Mouse (Mus musculus) neural tube, embryonic 11.5 days (tissue): ENCODE data around the gene Gm21974. TPM values are rescaled to one million over a fixed set of nuclear protein-coding genes. Genes with fewer than 3 reads are reported as not detected.

ENCODE experiments used
- ATAC-seq: fragments of 200-750 bp; cut with Nextera tagmentation; 2 replicates; pipeline ENCODE4 v1.8.0; 2017; ENCODE audit warnings: moderate number of reproducible peaks, mild to moderate bottlenecking, moderate TSS enrichment, moderate library complexity; ENCODE audit not compliant: insufficient read depth, low FRiP score, low TSS enrichment
- DNase-seq: peaks from one replicate; pipeline ENCODE4 v3.0.0-alpha.2; 2015; ENCODE audit warnings: low spot score
- H3K27ac ChIP-seq: fragments of 300-500 bp; sonication (generic); 2 replicates; pipeline ENCODE4 v1.5.1; 2014; ENCODE audit warnings: low read depth, mild to moderate bottlenecking, low read length
- H3K27me3 ChIP-seq: fragments of 300-500 bp; sonication (generic); 2 replicates; pipeline ENCODE4 v1.6.1; 2014; ENCODE audit warnings: mild to moderate bottlenecking, low read length, mixed read lengths; ENCODE audit not compliant: control insufficient read depth, insufficient read depth
- H3K36me3 ChIP-seq: fragments of 300-500 bp; sonication (generic); 2 replicates; pipeline ENCODE4 v1.6.1; 2014; ENCODE audit warnings: mild to moderate bottlenecking, low read length, moderate library complexity, mixed read lengths; ENCODE audit not compliant: control insufficient read depth, insufficient read depth
- H3K4me1 ChIP-seq: fragments of 300-500 bp; sonication (generic); 2 replicates; pipeline ENCODE4 v1.6.1; 2014; ENCODE audit warnings: low read length, mixed read lengths; ENCODE audit not compliant: control insufficient read depth, insufficient read depth
- H3K4me2 ChIP-seq: fragments of 300-500 bp; sonication (generic); 2 replicates; pipeline ENCODE4 v1.6.1; 2014; ENCODE audit warnings: low read depth, mild to moderate bottlenecking, moderate library complexity
- H3K4me3 ChIP-seq: fragments of 300-500 bp; sonication (generic); 2 replicates; pipeline ENCODE4 v1.5.1; 2014; ENCODE audit warnings: low read depth, low read length
- H3K9ac ChIP-seq: fragments of 300-500 bp; sonication (generic); 2 replicates; pipeline ENCODE4 v1.6.1; 2014; ENCODE audit warnings: mild to moderate bottlenecking, low read length
- H3K9me3 ChIP-seq: fragments of 300-500 bp; sonication (generic); 2 replicates; pipeline ENCODE4 v1.6.1; 2016; ENCODE audit warnings: low read length; ENCODE audit not compliant: control insufficient read depth
- WGBS: fragments of 180-500 bp; shearing (Covaris S2); extraction: QIAGEN DNeasy Blood & Tissue Kit; methylation state at CpG from one replicate; pipeline ENCODE4 v1.1.7; 2014; 5-methylcytosine and 5-hydroxymethylcytosine counted together
- polyA plus RNA-seq: library from polyadenylated mRNA; unstranded; fragments of >200 nt; fragmentation: Nextera tagmentation; extraction: Ambion mirVana; gene quantifications from 2 replicates; pipeline ENCODE4 v1.2.1, GENCODE M21; 2014

Gene Gm21974
- polyA plus RNA-seq, 1 experiment from 2014 or later = not detected

DNA sequence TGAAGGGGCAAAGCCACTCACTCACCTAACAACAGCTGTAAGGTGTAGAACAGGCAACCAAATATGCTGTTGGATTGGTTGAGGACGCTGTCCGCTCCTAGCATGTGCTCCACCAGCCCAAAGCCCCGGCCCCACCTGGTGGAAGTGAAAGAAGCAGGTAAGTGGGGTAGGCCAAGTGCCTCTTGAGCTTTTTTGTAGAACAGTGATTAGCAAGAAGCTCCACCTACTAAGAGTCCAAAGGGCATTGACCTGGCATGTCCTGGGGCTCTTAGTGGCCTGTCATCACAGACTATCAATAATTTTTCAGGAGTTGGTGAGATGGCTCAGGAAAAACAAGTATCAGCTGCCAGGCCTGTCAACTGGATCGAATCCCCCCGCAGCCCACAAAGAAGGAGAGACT, 774 bp downstream of the Gm21974 start:
- peak overlapping the region; percentile 53; the same call in 1 of the 2 replicates for H3K4me2 ChIP-seq
- no peak overlapping the region for H3K27ac ChIP-seq
- WGBS = 80% methylated on average over 5 of the region's 5 CpGs
- H3K4me1 ChIP-seq = no peaks in the 10 kb centered on the region
- ATAC-seq (no peak), DNase-seq (no peak)
- no peak overlapping the region; the same call in 1 of the 2 replicates for H3K4me3 ChIP-seq
- H3K9ac ChIP-seq = no peak overlapping the region
- no peaks in the 10 kb centered on the region for H3K27me3 ChIP-seq
- no peaks in the 10 kb centered on the region for H3K9me3 ChIP-seq
- no peaks in the 10 kb centered on the region for H3K36me3 ChIP-seq

DNA sequence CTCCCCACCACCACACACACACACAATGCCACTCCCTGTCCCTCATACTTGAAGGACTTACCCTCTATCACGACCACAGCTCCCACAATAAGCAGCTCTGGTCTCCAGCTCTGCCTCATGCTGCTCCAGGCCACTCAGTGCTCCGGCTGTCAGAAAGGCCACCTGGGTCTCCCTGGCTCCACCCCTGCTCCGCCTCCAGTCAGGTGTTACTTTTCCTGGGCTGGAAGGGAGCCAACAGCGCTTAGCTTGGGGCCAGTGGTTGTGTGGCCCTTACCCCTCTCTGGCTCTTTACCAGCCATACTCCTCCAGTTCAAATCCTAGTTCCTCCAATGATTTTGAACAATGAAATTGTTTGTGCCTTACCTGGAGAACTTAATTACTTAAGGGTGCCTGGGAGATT, 4.5 kb downstream of the Gm21974 start, which contains the start of gene Prss53:
Prss53 (minus strand) TSS at position 173 of the 400 bp plus-strand sequence.
- no peak for ATAC-seq
- no peak for DNase-seq
- no peaks in the 10 kb centered on the region for H3K4me1 ChIP-seq
- no peak within 1 kb of the TSS for H3K27ac ChIP-seq
- WGBS = 42% methylated on average over 4 of the region's 4 CpGs
- H3K4me2 ChIP-seq = no peak within 1 kb of the TSS
- no peak within 1 kb of the TSS for H3K9ac ChIP-seq
- no peaks in the 10 kb centered on the region for H3K9me3 ChIP-seq
- H3K4me3 ChIP-seq = no peak within 1 kb of the TSS
- peaks cover 7% of the 10 kb centered on the region for H3K36me3 ChIP-seq
- no peaks in the 10 kb centered on the region for H3K27me3 ChIP-seq

DNA sequence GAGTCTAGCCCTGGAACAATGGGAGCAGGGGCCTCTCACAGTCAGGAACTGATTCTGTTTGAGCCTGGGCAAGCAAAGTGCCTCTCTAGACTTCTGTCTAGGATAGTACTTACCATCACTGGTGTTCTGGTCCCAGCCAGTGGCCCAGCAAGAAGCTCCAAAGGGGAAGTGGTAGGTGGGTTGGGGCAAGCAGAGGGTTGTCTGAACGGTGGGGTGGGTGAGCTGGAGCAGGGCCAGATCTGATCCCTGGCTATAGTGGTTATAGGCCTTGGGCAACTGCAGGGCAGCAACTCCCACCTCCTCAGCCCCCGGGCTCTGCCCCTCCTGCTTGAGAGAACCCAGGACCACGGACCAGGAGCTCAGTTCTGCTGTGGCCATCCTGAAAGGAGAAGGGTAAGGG, 6.4 kb downstream of the Gm21974 start:
- H3K9ac ChIP-seq = no peak overlapping the region
- peaks cover 18% of the 10 kb centered on the region for H3K36me3 ChIP-seq
- no peak overlapping the region for H3K4me3 ChIP-seq
- no peaks in the 10 kb centered on the region for H3K4me1 ChIP-seq
- no peaks in the 10 kb centered on the region for H3K27me3 ChIP-seq
- H3K27ac ChIP-seq = no peak overlapping the region
- no peak for DNase-seq
- no peak for ATAC-seq
- no peak overlapping the region for H3K4me2 ChIP-seq
- WGBS = 86% methylated on average over 3 of the region's 3 CpGs
- no peaks in the 10 kb centered on the region for H3K9me3 ChIP-seq

DNA sequence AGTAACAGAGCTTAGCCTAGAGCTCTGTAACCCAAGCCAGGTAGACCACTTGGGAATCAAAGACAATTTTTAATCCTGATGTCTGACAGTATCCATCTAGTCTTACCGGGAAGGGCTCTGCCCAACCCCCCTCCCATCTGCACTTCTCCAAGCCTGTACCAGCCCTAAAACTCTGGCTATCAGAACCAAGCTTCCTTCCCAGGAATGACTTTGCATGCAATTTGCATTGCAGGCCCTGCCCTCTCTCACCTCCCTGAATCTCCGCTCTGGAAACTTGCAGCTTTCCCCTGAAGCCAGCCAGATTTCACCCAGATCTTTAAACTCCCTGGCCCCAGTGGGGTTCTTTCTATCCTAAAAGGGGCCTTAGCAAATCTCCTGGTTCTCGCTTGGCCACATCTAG, 7.5 kb downstream of the Gm21974 start:
- Histone ChIP-seq H3K27me3 (no peaks in the 10 kb centered on the region), H3K36me3 (peaks cover 27% of the 10 kb centered on the region), H3K4me2 (no peak overlapping the region), H3K4me1 (no peaks in the 10 kb centered on the region), H3K4me3 (no peak overlapping the region), H3K9me3 (no peaks in the 10 kb centered on the region), H3K27ac (no peak overlapping the region), H3K9ac (no peak overlapping the region)
- DNase-seq (no peak), ATAC-seq (no peak)
- whole genome bisulfite sequencing = 83% methylated on average over 3 of the region's 3 CpGs

DNA sequence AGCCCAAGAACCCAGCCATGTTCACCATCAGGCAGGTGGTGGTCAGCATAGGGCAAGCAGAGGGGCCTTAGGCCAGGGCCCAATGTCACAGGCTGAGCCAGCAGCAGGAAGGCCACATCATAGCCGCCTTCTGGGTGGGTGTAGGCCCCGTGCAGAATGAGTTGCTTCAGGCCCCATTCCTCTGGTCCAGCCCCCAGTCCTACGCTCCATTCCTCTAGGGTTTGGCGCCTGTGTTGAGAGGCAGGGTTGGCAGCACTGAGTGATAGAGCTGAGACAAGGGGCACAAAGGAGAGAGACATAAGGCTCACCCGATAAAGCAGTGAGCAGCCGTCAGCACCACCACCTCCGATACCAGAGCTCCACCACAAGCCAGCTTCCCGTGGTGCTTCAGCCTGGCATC, 8.1 kb downstream of the Gm21974 start:
- no peaks in the 10 kb centered on the region for H3K27me3 ChIP-seq
- no peak for DNase-seq
- H3K36me3 ChIP-seq = peaks cover 33% of the 10 kb centered on the region
- no peak for ATAC-seq
- H3K27ac ChIP-seq = no peak overlapping the region
- no peak overlapping the region for H3K4me2 ChIP-seq
- WGBS = 84% methylated on average over 8 of the region's 8 CpGs
- no peak overlapping the region for H3K9ac ChIP-seq
- no peaks in the 10 kb centered on the region for H3K4me1 ChIP-seq
- H3K9me3 ChIP-seq = no peaks in the 10 kb centered on the region
- H3K4me3 ChIP-seq = no peak overlapping the region

DNA sequence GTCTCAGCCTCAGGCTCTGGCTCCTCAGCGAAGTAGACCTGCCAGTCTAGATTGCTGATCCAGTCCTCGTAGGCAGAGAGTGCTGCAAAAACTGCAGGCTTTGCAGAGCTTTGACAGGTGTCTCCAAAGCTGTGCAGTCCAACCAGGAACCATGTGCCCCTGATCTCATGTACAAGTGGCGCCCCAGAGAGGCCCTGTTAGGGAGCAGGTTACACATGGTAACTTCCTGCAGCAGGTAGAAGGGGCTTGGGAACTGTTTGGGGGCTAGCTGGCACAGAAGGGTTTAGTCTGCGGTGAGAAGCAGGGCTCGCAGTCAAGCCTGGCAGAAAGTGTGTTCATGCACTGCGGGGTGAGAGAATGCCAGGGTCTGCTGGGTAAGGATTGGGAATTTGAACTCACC, 8.7 kb downstream of the Gm21974 start:
- H3K27ac ChIP-seq = no peak overlapping the region
- H3K9me3 ChIP-seq = no peaks in the 10 kb centered on the region
- no peaks in the 10 kb centered on the region for H3K27me3 ChIP-seq
- H3K4me1 ChIP-seq = no peaks in the 10 kb centered on the region
- no peak overlapping the region for H3K4me3 ChIP-seq
- 92% methylated on average over 6 of the region's 6 CpGs for WGBS
- DNase-seq (no peak), ATAC-seq (no peak)
- no peak overlapping the region for H3K9ac ChIP-seq
- H3K36me3 ChIP-seq = peaks cover 38% of the 10 kb centered on the region
- H3K4me2 ChIP-seq = no peak overlapping the region

DNA sequence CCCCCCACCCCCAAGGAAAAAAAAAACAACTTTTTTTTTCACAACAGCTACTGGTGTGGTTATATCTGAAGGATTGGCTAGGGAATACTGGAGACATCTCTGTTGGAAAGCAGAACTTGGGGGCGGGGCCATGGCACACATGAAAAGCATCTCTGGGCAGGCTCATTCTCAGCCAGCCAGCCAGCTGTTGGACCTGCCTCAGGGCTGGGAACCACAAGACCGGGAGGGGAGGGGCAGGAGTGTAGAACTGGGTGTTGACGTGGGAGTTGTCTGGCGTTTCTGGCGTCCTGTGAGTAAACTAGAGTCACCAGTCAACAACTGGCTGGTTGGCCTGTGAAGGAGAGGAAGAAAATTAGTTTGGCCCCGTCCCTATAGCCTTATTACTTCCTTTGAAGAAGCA, 9.3 kb downstream of the Gm21974 start:
- no peak overlapping the region for H3K4me2 ChIP-seq
- ATAC-seq (no peak), DNase-seq (no peak)
- H3K9me3 ChIP-seq = no peaks in the 10 kb centered on the region
- H3K9ac ChIP-seq = no peak overlapping the region
- H3K4me3 ChIP-seq = no peak overlapping the region
- peaks cover 44% of the 10 kb centered on the region for H3K36me3 ChIP-seq
- no peak overlapping the region for H3K27ac ChIP-seq
- no peaks in the 10 kb centered on the region for H3K4me1 ChIP-seq
- 77% methylated on average over 6 of the region's 6 CpGs for WGBS
- no peaks in the 10 kb centered on the region for H3K27me3 ChIP-seq

DNA sequence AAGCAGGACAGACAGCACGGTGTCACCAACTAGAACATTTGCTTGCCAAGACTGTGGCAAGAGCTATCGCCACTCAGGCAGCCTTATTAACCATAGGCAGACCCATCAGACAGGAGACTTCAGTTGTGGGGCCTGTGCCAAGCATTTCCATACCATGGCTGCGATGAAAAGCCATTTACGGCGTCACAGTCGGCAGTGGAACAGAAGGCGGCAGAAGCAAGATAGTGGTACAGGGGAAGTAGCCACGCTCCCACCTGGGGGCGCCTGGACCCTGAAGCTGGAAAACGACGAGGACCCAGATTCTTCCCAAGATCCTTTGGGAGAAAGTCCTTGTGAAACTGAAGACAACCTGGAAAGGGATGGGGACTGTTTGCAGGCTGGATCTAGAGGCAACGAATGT, 14.8 kb downstream of the Gm21974 start:
- Histone ChIP-seq H3K27ac (no peak overlapping the region), H3K4me1 (peaks cover 5% of the 10 kb centered on the region; the same call in 1 of the 2 replicates), H3K27me3 (no peaks in the 10 kb centered on the region), H3K36me3 (peaks cover 62% of the 10 kb centered on the region), H3K4me2 (no peak overlapping the region), H3K9me3 (no peaks in the 10 kb centered on the region), H3K4me3 (no peak overlapping the region), H3K9ac (no peak overlapping the region)
- no peak for ATAC-seq
- DNase-seq = no peak
- WGBS = 92% methylated on average over 12 of the region's 12 CpGs

DNA sequence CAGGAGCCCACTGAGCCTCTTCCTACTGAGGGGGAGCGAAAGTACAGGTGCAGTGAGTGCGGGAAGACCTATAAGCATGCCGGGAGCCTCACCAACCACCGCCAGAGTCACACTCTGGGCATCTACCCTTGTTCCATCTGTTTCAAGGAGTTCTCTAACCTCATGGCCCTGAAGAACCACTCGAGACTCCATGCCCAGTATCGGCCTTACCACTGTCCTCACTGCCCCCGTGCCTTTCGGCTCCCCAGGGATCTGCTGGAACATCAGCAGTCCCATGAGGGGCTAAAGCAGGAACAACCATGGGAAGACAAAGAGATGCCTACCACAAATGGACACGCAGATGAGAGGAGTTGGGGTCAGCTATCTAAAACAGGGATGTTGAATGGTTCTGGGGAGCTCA, 16.0 kb downstream of the Gm21974 start:
- Histone ChIP-seq H3K4me3 (no peak overlapping the region), H3K4me2 (no peak overlapping the region), H3K27ac (no peak overlapping the region), H3K36me3 (peaks cover 55% of the 10 kb centered on the region), H3K4me1 (peaks cover 9% of the 10 kb centered on the region), H3K9ac (no peak overlapping the region), H3K27me3 (no peaks in the 10 kb centered on the region), H3K9me3 (no peaks in the 10 kb centered on the region)
- ATAC-seq (no peak), DNase-seq (no peak)
- WGBS = 96% methylated on average over 9 of the region's 9 CpGs
